Mouse (Mus musculus) right cerebral cortex, adult 2 months (tissue): ENCODE measurements around the gene Mapkapk5.

ENCODE experiments used
- DNase-seq, 2 experiments: peaks; one replicate each; pipeline ENCODE4 v3.0.0; 2021 to 2022; ENCODE audit warnings: low spot score in 2 of 2

Gene Mapkapk5

DNA sequence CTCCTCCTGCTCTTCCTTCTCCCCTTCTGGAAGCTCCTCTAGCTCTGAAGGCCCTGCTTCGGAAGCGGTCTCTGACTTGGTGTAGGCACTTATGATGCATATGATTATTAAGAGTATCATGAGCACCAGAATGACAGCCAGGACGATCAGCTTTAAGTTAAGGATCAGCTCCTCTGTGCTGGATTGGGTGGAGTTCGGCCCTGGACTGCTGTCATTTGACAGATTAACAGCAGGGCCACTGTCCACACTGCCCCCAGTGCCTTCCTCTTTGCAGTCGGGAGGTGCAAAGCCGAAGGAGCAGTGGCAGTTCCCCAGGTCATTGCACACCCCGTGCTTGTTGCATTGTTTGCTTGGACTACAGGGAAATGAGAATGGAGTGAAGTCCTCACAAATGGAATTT is 45.0 kb downstream of the Mapkapk5 start:
- no peak for DNase-seq

DNA sequence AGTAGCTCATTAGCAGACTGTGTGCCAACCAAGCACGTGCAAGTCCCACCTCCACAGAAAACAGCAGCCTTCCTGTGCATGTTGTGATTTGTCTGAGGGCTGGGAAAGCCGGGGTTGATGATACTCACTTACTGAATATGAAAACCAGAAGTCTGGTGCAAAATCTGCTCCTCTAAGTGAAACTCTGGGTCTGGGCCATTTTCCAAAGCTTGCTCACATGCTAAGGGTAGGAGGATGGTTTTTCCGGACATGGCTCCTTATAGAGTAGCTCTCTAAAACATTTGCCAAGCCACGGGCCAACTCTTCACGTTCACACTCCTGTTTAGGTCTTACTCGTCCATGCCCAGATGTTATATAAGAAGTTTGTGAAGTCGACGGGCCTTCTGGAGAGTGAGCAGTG is 52.4 kb downstream of the Mapkapk5 start:
- peak; percentile 68 to 69 for DNase-seq

DNA sequence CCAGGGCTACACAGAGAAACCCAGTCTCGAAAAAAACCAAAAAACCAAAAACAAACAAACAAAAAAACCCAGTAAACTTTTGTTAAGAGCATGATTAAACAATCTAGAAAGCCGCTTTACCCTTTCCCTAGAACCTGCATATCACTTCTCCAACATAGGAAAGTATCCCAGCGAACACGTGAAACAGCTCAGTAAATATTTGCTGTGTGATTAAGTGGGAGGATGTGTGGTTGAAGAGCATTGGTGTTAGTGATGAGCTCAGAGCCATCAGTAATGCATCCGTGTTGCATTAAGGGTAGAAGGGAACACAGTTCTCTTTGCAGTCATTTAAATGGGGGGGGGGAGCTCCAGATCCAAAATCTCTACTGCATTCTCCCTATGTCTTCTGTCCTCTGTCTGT is 60.9 kb downstream of the Mapkapk5 start:
- no peak for DNase-seq

DNA sequence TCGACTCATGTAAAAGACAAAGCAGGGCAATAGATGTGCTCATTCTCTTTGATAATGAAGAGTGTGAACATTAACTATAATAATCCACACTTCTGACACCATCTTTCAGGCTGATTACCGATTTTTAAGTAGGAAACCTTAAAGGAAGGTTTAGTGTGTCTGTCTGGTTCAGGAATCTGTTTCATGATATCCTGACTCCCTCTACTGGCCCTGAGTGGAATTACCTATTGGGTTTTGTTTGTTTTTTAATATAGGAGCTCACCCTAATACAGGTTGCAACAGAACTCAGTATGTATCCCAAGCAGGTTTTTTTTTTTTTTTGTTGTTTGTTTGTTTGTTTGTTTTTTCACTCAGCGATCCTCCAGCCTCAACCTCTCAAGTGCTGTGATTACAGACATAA is 68.0 kb downstream of the Mapkapk5 start:
- peak in 1 of 2 experiments; percentile 59 for DNase-seq

DNA sequence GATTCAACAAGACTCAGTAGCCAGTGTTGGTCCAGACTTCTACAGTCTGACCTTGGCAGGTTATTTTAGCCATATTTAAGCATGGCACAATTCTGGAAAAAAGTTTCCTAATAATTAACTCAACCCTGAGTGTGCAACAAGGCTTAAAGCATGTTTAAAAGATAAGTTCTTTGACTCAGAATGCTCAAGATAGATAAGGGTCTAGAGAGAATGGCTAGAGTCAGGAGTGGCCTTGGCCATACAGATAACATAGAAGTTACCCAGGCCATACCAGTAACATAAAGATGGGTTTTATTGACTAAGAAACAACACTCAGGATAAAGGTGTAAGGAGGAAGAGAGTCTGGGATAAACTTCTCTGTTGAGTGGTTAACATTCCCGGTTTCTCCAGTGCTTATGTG is 69.7 kb downstream of the Mapkapk5 start:
- DNase-seq, result no peak
